Comparison of ENCODE assay signal across 8 mouse cellular contexts in genomic region chr11:121388554-121388945, GRCm38 (mm10). TPM values are rescaled to one million over a fixed set of nuclear protein-coding genes. Genes with fewer than 3 reads are reported as not detected.
DNase-seq lines count a peak whose midpoint lies in the region; ATAC-seq lines count a peak whose summit lies in the region.

No protein-coding gene starts in this region.

- no peaks in the 10 kb centered on the region; the same call in 1 of the 2 replicates for H3K27me3 ChIP-seq in heart, embryonic 16.5 days (ENCODE audit: control insufficient read depth, insufficient read depth, low read length)
- peaks cover 22% of the 10 kb centered on the region for H3K27me3 ChIP-seq in embryonic facial prominence, embryonic 10.5 days (replicated peaks; ENCODE audit: low read depth, poor library complexity, severe bottlenecking)
- no peaks in the 10 kb centered on the region for H3K27me3 ChIP-seq in hindbrain, embryonic 15.5 days
- H3K27me3 ChIP-seq in midbrain, embryonic 14.5 days (ENCODE audit: control insufficient read depth, insufficient read depth, low read length), result 0 out of 2 replicates have a peak, but pooled peaks cover 6% of the 10 kb centered on the region

- H3K9me3 ChIP-seq in heart, embryonic 16.5 days (replicated peaks; ENCODE audit: control insufficient read depth, low read length), result no peaks in the 10 kb centered on the region
- no peaks in the 10 kb centered on the region for H3K9me3 ChIP-seq in embryonic facial prominence, embryonic 10.5 days
- H3K9me3 ChIP-seq in hindbrain, embryonic 15.5 days, result no peaks in the 10 kb centered on the region
- no peaks in the 10 kb centered on the region for H3K9me3 ChIP-seq in midbrain, embryonic 14.5 days (ENCODE audit: control insufficient read depth, low read length)

- H3K4me1 ChIP-seq in heart, embryonic 16.5 days (ENCODE audit: control insufficient read depth, insufficient read depth, low read length), result peaks cover 8% of the 10 kb centered on the region
- peaks cover 12% of the 10 kb centered on the region for H3K4me1 ChIP-seq in embryonic facial prominence, embryonic 10.5 days
- H3K4me1 ChIP-seq in hindbrain, embryonic 15.5 days (replicated peaks), result peaks cover 17% of the 10 kb centered on the region
- no peaks in the 10 kb centered on the region for H3K4me1 ChIP-seq in midbrain, embryonic 14.5 days (ENCODE audit: control insufficient read depth, insufficient read depth, low read length)

- peak overlapping the region; percentile 95 for H3K4me2 ChIP-seq in heart, embryonic 16.5 days (ENCODE audit: low read depth, low read length)
- peak overlapping the region; percentile 79 for H3K4me2 ChIP-seq in hindbrain, embryonic 15.5 days
- peak overlapping the region; percentile 75 for H3K4me2 ChIP-seq in midbrain, embryonic 14.5 days (ENCODE audit: low read length)

- 0 out of 2 replicates have a peak, but pooled peaks have one; percentile 0 for ATAC-seq in heart, embryonic 16.5 days (replicated peaks; ENCODE audit: extremely low read depth, insufficient read depth, low FRiP score)
- ATAC-seq in hindbrain, embryonic 15.5 days (ENCODE audit: low FRiP score, low read depth), result no peak
- ATAC-seq in midbrain, embryonic 14.5 days (ENCODE audit: low FRiP score, low TSS enrichment), result 0 out of 2 replicates have a peak, but pooled peaks have one; percentile 17

- no peak overlapping the region for H3K27ac ChIP-seq in heart, embryonic 16.5 days (ENCODE audit: low read length)
- H3K27ac ChIP-seq in embryonic facial prominence, embryonic 10.5 days (replicated peaks), result no peak overlapping the region
- H3K27ac ChIP-seq in hindbrain, embryonic 15.5 days (replicated peaks), result no peak overlapping the region
- no peak overlapping the region for H3K27ac ChIP-seq in midbrain, embryonic 14.5 days (replicated peaks; ENCODE audit: low read depth, low read length)

- no peaks in the 10 kb centered on the region for H3K36me3 ChIP-seq in heart, embryonic 16.5 days (ENCODE audit: control insufficient read depth, insufficient read depth)
- no peaks in the 10 kb centered on the region for H3K36me3 ChIP-seq in embryonic facial prominence, embryonic 10.5 days (replicated peaks)
- H3K36me3 ChIP-seq in hindbrain, embryonic 15.5 days, result no peaks in the 10 kb centered on the region
- no peaks in the 10 kb centered on the region for H3K36me3 ChIP-seq in midbrain, embryonic 14.5 days (ENCODE audit: control insufficient read depth, insufficient read depth, low read length)

- 17% methylated on average over 6 of the region's 6 CpGs for WGBS in heart, embryonic 16.5 days
- WGBS in embryonic facial prominence, embryonic 10.5 days, result 11% methylated on average over 6 of the region's 6 CpGs
- WGBS in hindbrain, embryonic 15.5 days, result 8% methylated on average over 6 of the region's 6 CpGs
- WGBS in midbrain, embryonic 14.5 days, result 11% methylated on average over 6 of the region's 6 CpGs

- H3K4me3 ChIP-seq in heart, embryonic 16.5 days (ENCODE audit: low read length), result peak overlapping the region; percentile 82
- H3K4me3 ChIP-seq in embryonic facial prominence, embryonic 10.5 days, result peak overlapping the region; percentile 70
- H3K4me3 ChIP-seq in hindbrain, embryonic 15.5 days, result peak overlapping the region; percentile 71
- peak overlapping the region; percentile 66 for H3K4me3 ChIP-seq in midbrain, embryonic 14.5 days (replicated peaks; ENCODE audit: low read depth, low read length)

- DNase-seq in heart, adult 9 months (ENCODE audit: low spot score in 2 of 2), result no peak
- DNase-seq in embryonic facial prominence, embryonic 10.5 days (ENCODE audit: low spot score), result no peak
- no peak for DNase-seq in midbrain, embryonic 14.5 days
- DNase-seq in T-cell, adult 2 months (ENCODE audit: low spot score), result no peak
- no peak for DNase-seq in spleen, adult 18-20 months
- no peak for DNase-seq in adrenal gland, postnatal 4 days (ENCODE audit: low spot score in 2 of 2)

- 0 out of 2 replicates have a peak overlapping the region, but pooled peaks have one; percentile 14 for H3K9ac ChIP-seq in heart, embryonic 16.5 days (ENCODE audit: low read length)
- no peak overlapping the region for H3K9ac ChIP-seq in hindbrain, embryonic 15.5 days
- H3K9ac ChIP-seq in midbrain, embryonic 14.5 days (replicated peaks; ENCODE audit: low read length), result no peak overlapping the region

RNA-seq across cellular contexts. Expression of gene Rab40b, which starts 0.5 kb away (rescaled TPM):
- 6.2 and 7.9 TPM in 2 replicates for polyA plus RNA-seq in heart, embryonic 16.5 days (2015; fragmentation: Nextera tagmentation; extraction: Ambion mirVana)
- polyA plus RNA-seq in embryonic facial prominence, embryonic 10.5 days (2016; fragmentation: Nextera tagmentation; extraction: Ambion mirVana), result 1.2 and 1.3 TPM in 2 replicates
- polyA plus RNA-seq in hindbrain, embryonic 15.5 days (2015; fragmentation: Nextera tagmentation; extraction: Ambion mirVana), result 11.4 and 12.1 TPM in 2 replicates
- 9.2 and 10.8 TPM in 2 replicates for polyA plus RNA-seq in midbrain, embryonic 14.5 days (2014; fragmentation: Nextera tagmentation; extraction: Ambion mirVana)
- 1 to 10 TPM; 5.5 to 7.7 TPM for total RNA-seq in adrenal gland, postnatal 4 days (2021)

RNA-seq across cellular contexts. Expression of gene Fn3krp, which starts 32.7 kb away (rescaled TPM):
- polyA plus RNA-seq in heart, embryonic 16.5 days (2015; fragmentation: Nextera tagmentation; extraction: Ambion mirVana), result 4.4 and 6.0 TPM in 2 replicates
- polyA plus RNA-seq in embryonic facial prominence, embryonic 10.5 days (2016; fragmentation: Nextera tagmentation; extraction: Ambion mirVana), result 6.3 and 7.8 TPM in 2 replicates
- polyA plus RNA-seq in hindbrain, embryonic 15.5 days (2015; fragmentation: Nextera tagmentation; extraction: Ambion mirVana), result 9.4 and 10.4 TPM in 2 replicates
- polyA plus RNA-seq in midbrain, embryonic 14.5 days (2014; fragmentation: Nextera tagmentation; extraction: Ambion mirVana), result 7.7 and 7.8 TPM in 2 replicates
- total RNA-seq in adrenal gland, postnatal 4 days (2021), result 10 to 100 TPM; 14.8 to 16.1 TPM

RNA-seq across cellular contexts. Expression of gene Wdr45b, which starts 34.3 kb away (rescaled TPM):
- 73.0 and 81.1 TPM in 2 replicates for polyA plus RNA-seq in heart, embryonic 16.5 days (2015; fragmentation: Nextera tagmentation; extraction: Ambion mirVana)
- 101 and 103 TPM in 2 replicates for polyA plus RNA-seq in embryonic facial prominence, embryonic 10.5 days (2016; fragmentation: Nextera tagmentation; extraction: Ambion mirVana)
- polyA plus RNA-seq in hindbrain, embryonic 15.5 days (2015; fragmentation: Nextera tagmentation; extraction: Ambion mirVana), result 83.0 and 85.1 TPM in 2 replicates
- polyA plus RNA-seq in midbrain, embryonic 14.5 days (2014; fragmentation: Nextera tagmentation; extraction: Ambion mirVana), result 81.4 and 95.3 TPM in 2 replicates
- total RNA-seq in adrenal gland, postnatal 4 days (2021), result 10 to 100 TPM; 65.1 to 71.0 TPM

RNA-seq across cellular contexts. Expression of gene Fn3k, which starts 46.2 kb away (rescaled TPM):
- 17.5 and 19.4 TPM in 2 replicates for polyA plus RNA-seq in heart, embryonic 16.5 days (2015; fragmentation: Nextera tagmentation; extraction: Ambion mirVana)
- polyA plus RNA-seq in embryonic facial prominence, embryonic 10.5 days (2016; fragmentation: Nextera tagmentation; extraction: Ambion mirVana), result 0.30 and 0.50 TPM in 2 replicates
- 7.0 and 7.4 TPM in 2 replicates for polyA plus RNA-seq in hindbrain, embryonic 15.5 days (2015; fragmentation: Nextera tagmentation; extraction: Ambion mirVana)
- 3.7 and 3.9 TPM in 2 replicates for polyA plus RNA-seq in midbrain, embryonic 14.5 days (2014; fragmentation: Nextera tagmentation; extraction: Ambion mirVana)
- 1 to 10 TPM; 5.3 to 5.4 TPM for total RNA-seq in adrenal gland, postnatal 4 days (2021)
